Mouse (Mus musculus): ENCODE results near the gene Traf3ip3.

DNA sequence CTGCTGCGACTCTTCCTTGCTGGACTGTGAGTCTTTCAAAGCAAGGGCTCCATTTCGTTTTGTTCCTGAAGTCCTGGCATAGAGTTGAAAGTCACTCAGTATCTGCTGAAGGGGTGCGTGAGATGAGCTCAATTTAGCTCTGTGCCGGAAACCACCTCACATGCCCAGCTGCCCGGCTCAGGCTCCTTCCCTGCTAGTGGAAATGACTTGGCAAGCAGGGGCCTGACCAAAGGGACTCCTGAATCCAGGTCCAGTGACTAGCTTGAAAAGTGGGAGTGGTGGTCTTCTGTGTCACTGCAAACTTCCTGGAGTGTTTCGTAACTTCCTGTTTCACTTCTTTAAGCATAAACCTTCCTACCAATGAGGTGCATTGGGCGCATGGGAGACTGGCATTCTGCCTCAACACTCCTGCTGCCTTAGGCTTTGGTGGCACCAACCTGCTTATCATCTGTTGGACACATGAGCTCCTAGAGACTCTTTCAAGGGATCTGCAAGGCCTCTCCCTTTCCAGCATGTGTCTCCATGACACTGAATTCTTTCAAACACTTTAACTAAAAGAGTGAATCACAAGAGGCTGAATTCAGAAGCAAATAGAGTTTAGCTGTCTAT is 9.7 kb downstream of the Traf3ip3 start:
- TF ChIP-seq CTCF (IDR thresholded peaks at IDR 0.05; ENCODE audit: low read depth, low read length): no peak
- TF ChIP-seq TAL1 (conservative IDR thresholded peaks at IDR 0.05; ENCODE audit: low read depth, low read length): no peak
- no peak for TF ChIP-seq GATA1 (IDR thresholded peaks at IDR 0.05; ENCODE audit: borderline replicate concordance, low read length)

Measured in G1E (cell line).